Mouse (Mus musculus) embryonic facial prominence, embryonic 15.5 days (tissue): ENCODE measurements around the gene Lhx3. TPM values are rescaled to one million over a fixed set of nuclear protein-coding genes. Genes with fewer than 3 reads are reported as not detected.

Experiments
- ATAC-seq: fragments of 200-750 bp; cut with Nextera tagmentation; 2 replicates; pipeline ENCODE4 v1.8.0; 2017; ENCODE audit warnings: low read depth, moderate TSS enrichment; ENCODE audit not compliant: insufficient number of reproducible peaks, low FRiP score, low TSS enrichment
- H3K27ac ChIP-seq: fragments of 300-500 bp; sonication (generic); replicated peaks from 2 replicates; pipeline ENCODE4 v1.5.1; 2015; ENCODE audit warnings: mild to moderate bottlenecking, inconsistent platforms
- H3K27me3 ChIP-seq: fragments of 300-500 bp; sonication (generic); 2 replicates; pipeline ENCODE4 v1.6.1; 2015; ENCODE audit warnings: inconsistent platforms
- H3K36me3 ChIP-seq: fragments of 300-500 bp; sonication (generic); 2 replicates; pipeline ENCODE4 v1.6.1; 2015; ENCODE audit warnings: mild to moderate bottlenecking, inconsistent platforms
- H3K4me1 ChIP-seq: fragments of 300-500 bp; sonication (generic); 2 replicates; pipeline ENCODE4 v1.6.1; 2015; ENCODE audit warnings: inconsistent platforms
- H3K4me2 ChIP-seq: fragments of 300-500 bp; sonication (generic); replicated peaks from 2 replicates; pipeline ENCODE4 v1.6.1; 2015; ENCODE audit warnings: mild to moderate bottlenecking, inconsistent platforms
- H3K4me3 ChIP-seq: fragments of 300-500 bp; sonication (generic); replicated peaks from 2 replicates; pipeline ENCODE4 v1.5.1; 2015; ENCODE audit warnings: mild to moderate bottlenecking, inconsistent platforms
- H3K9ac ChIP-seq: fragments of 300-500 bp; sonication (generic); 2 replicates; pipeline ENCODE4 v1.6.1; 2015; ENCODE audit warnings: inconsistent platforms
- H3K9me3 ChIP-seq: fragments of 300-500 bp; sonication (generic); replicated peaks from 2 replicates; pipeline ENCODE4 v1.6.1; 2016; ENCODE audit warnings: inconsistent platforms
- WGBS: fragments of 180-500 bp; shearing (Covaris S2); methylation state at CpG from one replicate; pipeline ENCODE4 v1.1.7; 2015; 5-methylcytosine and 5-hydroxymethylcytosine counted together
- polyA plus RNA-seq: library from polyadenylated mRNA; unstranded; fragments of >200 nt; fragmentation: Nextera tagmentation; extraction: Ambion mirVana; gene quantifications from 2 replicates; pipeline ENCODE4 v1.2.1, GENCODE M21; 2015

Lhx3 gene
- polyA plus RNA-seq = 1.3 and 1.8 TPM in 2 replicates

- Histone ChIP-seq H3K27ac (no peak within 1 kb of the TSS), H3K4me3 (no peak within 1 kb of the TSS), H3K27me3 (peaks cover 51% of the 10 kb centered on the region), H3K4me2 (no peak within 1 kb of the TSS), H3K4me1 (peaks cover 13% of the 10 kb centered on the region), H3K9me3 (no peaks in the 10 kb centered on the region), H3K36me3 (peaks cover 34% of the 10 kb centered on the region), H3K9ac (no peak within 1 kb of the TSS)
- WGBS = 5% methylated on average over 19 of the region's 19 CpGs
- peak; percentile 59; the same call in 1 of the 2 replicates for ATAC-seq
These were observed at the start of gene Lhx3 for GRCm38 (mm10) chr2:26208126-26208789. Gene Lhx3 (minus strand): TSS chr2:26208289.

DNA sequence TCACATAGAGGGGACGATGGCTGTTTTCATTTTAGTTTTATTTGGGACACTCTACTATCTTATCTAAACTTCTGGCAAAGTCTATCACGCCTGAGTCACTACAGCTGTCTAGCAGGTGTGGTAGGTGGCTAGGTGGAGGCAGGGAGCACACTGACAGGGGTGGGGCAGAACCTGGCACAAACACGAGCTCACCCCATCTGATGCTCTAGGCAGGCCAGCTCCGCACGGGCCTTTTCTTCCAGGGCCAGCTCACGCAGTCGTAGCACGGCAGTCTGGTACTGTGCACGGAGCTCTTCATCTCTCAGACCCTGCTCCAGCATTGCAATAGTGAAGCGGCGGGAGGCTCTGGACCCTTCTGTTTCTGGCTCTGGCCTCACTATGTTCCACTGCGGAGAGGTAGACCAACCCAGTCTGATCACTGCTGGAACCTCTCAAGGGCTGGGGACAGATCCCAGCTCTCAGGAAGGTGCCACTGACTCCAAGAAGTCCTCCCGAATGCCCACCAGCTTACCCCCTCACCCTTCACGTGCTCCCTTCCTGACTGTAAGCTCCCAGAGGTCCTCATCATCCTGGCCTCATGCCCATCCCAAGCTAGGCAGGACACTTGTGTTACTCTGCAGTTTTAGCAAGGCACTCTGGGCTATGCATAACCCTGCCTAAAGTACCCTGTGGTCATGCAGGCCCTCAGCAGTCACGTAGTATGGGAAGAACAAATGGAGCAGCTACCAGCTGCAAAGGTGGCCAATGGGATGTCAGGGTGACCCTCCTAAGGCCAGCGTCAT lies 49.4 kb upstream of the Lhx3 start:
- no peak overlapping the region for H3K27ac ChIP-seq
- no peak overlapping the region for H3K9ac ChIP-seq
- ATAC-seq = no peak
- H3K9me3 ChIP-seq = no peaks in the 10 kb centered on the region
- 0 out of 2 replicates have a peak, but pooled peaks cover 3% of the 10 kb centered on the region for H3K4me1 ChIP-seq
- H3K4me2 ChIP-seq = no peak overlapping the region
- H3K27me3 ChIP-seq = no peaks in the 10 kb centered on the region
- H3K36me3 ChIP-seq = no peaks in the 10 kb centered on the region
- no peak overlapping the region for H3K4me3 ChIP-seq
- WGBS = 80% methylated on average over 16 of the region's 16 CpGs

GRCm38 (mm10) chr2:26254816-26255215 lies 46.7 kb upstream of the Lhx3 start:
- no peak overlapping the region for H3K9ac ChIP-seq
- H3K4me1 ChIP-seq = 0 out of 2 replicates have a peak, but pooled peaks cover 4% of the 10 kb centered on the region
- no peak overlapping the region for H3K4me2 ChIP-seq
- no peak for ATAC-seq
- H3K4me3 ChIP-seq = no peak overlapping the region
- H3K9me3 ChIP-seq = no peaks in the 10 kb centered on the region
- WGBS = 50% methylated on average over 4 of the region's 4 CpGs
- H3K27me3 ChIP-seq = no peaks in the 10 kb centered on the region
- no peaks in the 10 kb centered on the region for H3K36me3 ChIP-seq
- H3K27ac ChIP-seq = no peak overlapping the region

- no peak overlapping the region for H3K4me3 ChIP-seq
- no peaks in the 10 kb centered on the region for H3K36me3 ChIP-seq
- 44% methylated on average over 8 of the region's 8 CpGs for WGBS
- ATAC-seq = peak; percentile 63; the same call in 1 of the 2 replicates
- H3K4me1 ChIP-seq = 0 out of 2 replicates have a peak, but pooled peaks cover 4% of the 10 kb centered on the region
- H3K4me2 ChIP-seq = no peak overlapping the region
- H3K9ac ChIP-seq = no peak overlapping the region
- peak overlapping the region; percentile 58 for H3K27ac ChIP-seq
- H3K9me3 ChIP-seq = no peaks in the 10 kb centered on the region
- no peaks in the 10 kb centered on the region for H3K27me3 ChIP-seq
These were observed 44.6 kb upstream of the Lhx3 start for GRCm38 (mm10) chr2:26252514-26253206.

GRCm38 (mm10) chr2:26247531-26247930 lies 39.4 kb upstream of the Lhx3 start:
- Histone ChIP-seq H3K27me3 (no peaks in the 10 kb centered on the region), H3K27ac (no peak overlapping the region), H3K4me3 (no peak overlapping the region), H3K4me1 (0 out of 2 replicates have a peak, but pooled peaks cover under 1% of the 10 kb centered on the region), H3K36me3 (no peaks in the 10 kb centered on the region), H3K9ac (no peak overlapping the region), H3K9me3 (no peaks in the 10 kb centered on the region), H3K4me2 (no peak overlapping the region)
- whole genome bisulfite sequencing = 51% methylated on average over 3 of the region's 3 CpGs
- no peak for ATAC-seq

GRCm38 (mm10) chr2:26240841-26241240 lies 32.8 kb upstream of the Lhx3 start:
- Histone ChIP-seq H3K9ac (no peak overlapping the region), H3K27ac (no peak overlapping the region), H3K4me3 (no peak overlapping the region), H3K27me3 (no peaks in the 10 kb centered on the region), H3K4me2 (no peak overlapping the region), H3K36me3 (no peaks in the 10 kb centered on the region), H3K9me3 (no peaks in the 10 kb centered on the region), H3K4me1 (peaks cover 16% of the 10 kb centered on the region)
- ATAC-seq = no peak
- WGBS = 40% methylated on average over 3 of the region's 3 CpGs

- Histone ChIP-seq H3K4me2 (no peak overlapping the region), H3K27ac (no peak overlapping the region), H3K27me3 (no peaks in the 10 kb centered on the region), H3K9ac (no peak overlapping the region), H3K4me1 (peaks cover 20% of the 10 kb centered on the region), H3K4me3 (no peak overlapping the region), H3K9me3 (no peaks in the 10 kb centered on the region), H3K36me3 (no peaks in the 10 kb centered on the region)
- ATAC-seq = no peak
- 39% methylated on average over 9 of the region's 9 CpGs for WGBS
These were observed 32.2 kb upstream of the Lhx3 start for GRCm38 (mm10) chr2:26240330-26240729.

DNA sequence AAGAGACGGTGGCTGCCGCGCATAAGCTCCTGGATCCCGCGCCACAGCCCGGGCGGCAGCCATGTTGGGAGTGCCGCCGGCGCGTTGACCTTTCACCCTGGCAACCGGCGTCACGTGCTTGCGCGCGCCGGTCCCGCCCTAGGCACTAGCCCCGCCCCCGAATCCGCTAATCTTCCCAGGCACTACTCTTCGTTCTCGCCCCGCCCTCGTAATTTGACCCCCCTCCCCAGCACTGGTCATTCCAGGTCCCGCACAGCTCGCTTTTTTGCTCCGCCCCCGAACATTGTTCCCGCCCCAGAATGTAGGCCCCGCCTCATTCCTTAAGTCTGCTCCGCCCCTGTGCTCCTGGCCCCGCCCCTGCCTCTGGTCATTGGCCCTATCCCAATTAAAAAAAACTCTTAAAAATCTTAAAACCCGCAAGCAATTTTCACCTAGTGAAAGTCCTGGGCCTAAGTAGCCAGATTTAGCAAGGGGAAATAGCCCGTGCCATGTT lies 29.2 kb upstream of the Lhx3 start, which contains the start of gene Qsox2:
Gene Qsox2, minus strand, starts transcription at position 236 of the 493 bp plus-strand sequence.
- Histone ChIP-seq H3K4me2 (peak within 1 kb of the TSS; percentile 78), H3K4me3 (peak within 1 kb of the TSS; percentile 81), H3K36me3 (no peaks in the 10 kb centered on the region), H3K27me3 (no peaks in the 10 kb centered on the region), H3K27ac (peak within 1 kb of the TSS; percentile 67), H3K4me1 (peaks cover 24% of the 10 kb centered on the region), H3K9me3 (no peaks in the 10 kb centered on the region), H3K9ac (peak within 1 kb of the TSS; percentile 71)
- ATAC-seq = peak; percentile 92
- WGBS = under 1% methylated on average over 32 of the region's 36 CpGs

- Histone ChIP-seq H3K4me3 (peak overlapping the region; percentile 81), H3K27ac (peak overlapping the region; percentile 67), H3K4me1 (peaks cover 24% of the 10 kb centered on the region), H3K27me3 (no peaks in the 10 kb centered on the region), H3K36me3 (no peaks in the 10 kb centered on the region), H3K4me2 (peak overlapping the region; percentile 78), H3K9me3 (no peaks in the 10 kb centered on the region), H3K9ac (peak overlapping the region; percentile 71)
- WGBS = under 1% methylated on average over 50 of the region's 51 CpGs
- peak; percentile 39 for ATAC-seq
These were observed 28.7 kb upstream of the Lhx3 start for GRCm38 (mm10) chr2:26236681-26237289.

GRCm38 (mm10) chr2:26234771-26235170 lies 26.7 kb upstream of the Lhx3 start:
- ATAC-seq = no peak
- H3K9ac ChIP-seq = no peak overlapping the region
- H3K27ac ChIP-seq = no peak overlapping the region
- H3K36me3 ChIP-seq = no peaks in the 10 kb centered on the region
- no peaks in the 10 kb centered on the region for H3K27me3 ChIP-seq
- no peak overlapping the region for H3K4me3 ChIP-seq
- H3K9me3 ChIP-seq = no peaks in the 10 kb centered on the region
- WGBS = 84% methylated on average over 2 of the region's 2 CpGs
- peaks cover 16% of the 10 kb centered on the region for H3K4me1 ChIP-seq
- no peak overlapping the region for H3K4me2 ChIP-seq
